Mouse (Mus musculus) thymus, adult 2 months (tissue): ENCODE measurements around the gene Rundc3a. TPM values are rescaled to one million over a fixed set of nuclear protein-coding genes. Genes with fewer than 3 reads are reported as not detected.

Experiments used
- DNase-seq: peaks from one replicate; pipeline ENCODE4 v3.0.0; 2021
- H3K27ac ChIP-seq: fragments of 200-500 bp; 2 replicates; pipeline ENCODE4 v1.5.1; 2012; ENCODE audit warnings: low read length, control low read depth; ENCODE audit not compliant: control insufficient read depth, insufficient read depth
- H3K27me3 ChIP-seq: fragments of 200-500 bp; 2 replicates; pipeline ENCODE4 v1.6.1; 2012; ENCODE audit warnings: mild to moderate bottlenecking, low read length, moderate library complexity, mixed read lengths; ENCODE audit not compliant: control insufficient read depth, insufficient read depth
- H3K36me3 ChIP-seq: fragments of 200-500 bp; 2 replicates; pipeline ENCODE4 v1.6.1; 2012; ENCODE audit warnings: mild to moderate bottlenecking, low read length, moderate library complexity; ENCODE audit not compliant: control insufficient read depth, insufficient read depth
- H3K4me1 ChIP-seq: fragments of 200-500 bp; replicated peaks from 2 replicates; pipeline ENCODE4 v1.6.1; 2012; ENCODE audit warnings: low read length; ENCODE audit not compliant: control insufficient read depth, insufficient read depth
- H3K4me3 ChIP-seq: fragments of 200-500 bp; 2 replicates; pipeline ENCODE4 v1.5.1; 2012; ENCODE audit warnings: mild to moderate bottlenecking, low read length, control low read depth, moderate library complexity; ENCODE audit not compliant: control insufficient read depth, insufficient read depth
- CTCF ChIP-seq: fragments of 200-500 bp; IDR thresholded peaks from 2 replicates; pipeline ENCODE4 v1.5.1; 2012; ENCODE audit warnings: mild to moderate bottlenecking, control low read depth, low read length, moderate library complexity, borderline replicate concordance; ENCODE audit not compliant: control insufficient read depth, poor library complexity, insufficient read depth; ENCODE audit errors: extremely low read depth
- POLR2A ChIP-seq: fragments of 200-500 bp; IDR thresholded peaks from 2 replicates; pipeline ENCODE4 v1.6.1; 2012; ENCODE audit warnings: mild to moderate bottlenecking, low read length, control low read depth, moderate library complexity; ENCODE audit not compliant: control insufficient read depth, poor library complexity, insufficient read depth; ENCODE audit errors: extremely low read depth
- WGBS: fragments of 180-500 bp; shearing (Covaris S2); methylation state at CpG from one replicate; pipeline ENCODE4 v1.1.7; 2018; 5-methylcytosine and 5-hydroxymethylcytosine counted together
- polyA plus RNA-seq: library from polyadenylated mRNA; depleted of rRNA; stranded (reverse); fragments of >200 nt; gene quantifications from 2 replicates; pipeline ENCODE4 v1.2.3, GENCODE M21; 2012

Gene Rundc3a
- polyA plus RNA-seq, 1 experiment = 8.1 TPM

DNA sequence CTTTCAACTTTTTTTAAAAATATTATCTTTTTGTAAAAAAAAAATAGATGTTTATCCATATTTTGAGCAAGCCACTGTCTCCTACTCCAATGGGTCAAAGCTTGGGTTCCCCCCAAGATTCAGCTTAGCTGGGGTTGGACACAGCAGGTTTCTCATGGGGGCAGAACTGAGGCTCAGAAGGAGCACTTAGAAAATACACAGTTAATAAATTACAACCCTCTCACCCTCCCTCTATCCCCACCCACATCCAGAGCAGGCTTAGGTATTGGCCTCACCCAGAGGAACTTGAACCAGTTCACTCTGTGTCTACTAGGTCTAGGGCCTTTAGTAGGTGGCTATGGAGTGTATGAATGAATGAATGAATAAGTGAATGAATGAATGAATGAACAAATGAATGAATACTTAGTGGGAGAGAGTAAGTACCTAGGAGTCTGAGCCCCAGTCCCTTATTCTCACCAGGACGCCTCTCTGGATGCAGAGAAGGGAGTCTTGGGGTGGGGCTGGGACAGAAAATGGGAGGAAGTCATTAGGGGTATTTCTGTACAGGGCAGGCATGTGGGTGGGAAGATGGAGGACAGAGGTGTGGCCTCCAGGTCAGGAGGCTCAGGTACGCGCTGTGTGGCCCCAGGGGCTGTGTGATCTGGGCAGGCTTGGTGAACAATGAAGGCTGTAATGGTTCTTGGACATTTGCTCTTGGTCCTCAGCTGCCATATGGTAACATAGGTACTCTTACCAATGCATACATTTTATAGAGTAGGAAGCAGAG, 43.8 kb upstream of the Rundc3a start:
- no peak overlapping the region for H3K27ac ChIP-seq
- no peak for DNase-seq
- 98% methylated on average over 3 of the region's 3 CpGs for WGBS

DNA sequence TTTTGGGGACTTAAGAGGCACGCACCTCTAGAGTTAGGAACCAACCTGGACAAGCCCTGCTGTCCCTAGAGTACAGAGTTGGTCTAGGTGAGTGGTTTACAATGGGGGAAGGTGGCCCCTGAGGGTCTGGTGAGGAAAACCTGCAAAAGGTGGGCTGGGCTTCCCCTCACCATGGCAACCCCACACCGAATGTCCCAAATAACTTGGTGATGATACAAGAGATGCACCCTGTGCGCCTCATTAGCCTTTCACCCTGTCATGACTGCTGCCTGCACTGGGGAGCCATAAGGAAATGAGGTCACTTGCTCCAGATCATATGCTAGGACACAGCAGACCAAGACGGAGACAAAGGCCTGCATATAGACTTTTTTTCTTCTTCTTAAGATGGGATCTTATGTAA, 42.8 kb upstream of the Rundc3a start:
- no peak for DNase-seq
- Histone ChIP-seq H3K27ac (no peak overlapping the region), H3K36me3 (no peaks in the 10 kb centered on the region), H3K4me3 (no peak overlapping the region), H3K4me1 (no peaks in the 10 kb centered on the region), H3K27me3 (no peaks in the 10 kb centered on the region)
- TF ChIP-seq CTCF (no peak), POLR2A (no peak)
- 95% methylated on average over 4 of the region's 4 CpGs for WGBS

More for the DNA sequence above, 43.8 kb upstream of the Rundc3a start:
- Histone ChIP-seq H3K4me1 (no peaks in the 10 kb centered on the region), H3K36me3 (no peaks in the 10 kb centered on the region), H3K4me3 (no peak overlapping the region), H3K27me3 (no peaks in the 10 kb centered on the region)
- TF ChIP-seq POLR2A = no peak
- TF ChIP-seq CTCF = no peak

DNA sequence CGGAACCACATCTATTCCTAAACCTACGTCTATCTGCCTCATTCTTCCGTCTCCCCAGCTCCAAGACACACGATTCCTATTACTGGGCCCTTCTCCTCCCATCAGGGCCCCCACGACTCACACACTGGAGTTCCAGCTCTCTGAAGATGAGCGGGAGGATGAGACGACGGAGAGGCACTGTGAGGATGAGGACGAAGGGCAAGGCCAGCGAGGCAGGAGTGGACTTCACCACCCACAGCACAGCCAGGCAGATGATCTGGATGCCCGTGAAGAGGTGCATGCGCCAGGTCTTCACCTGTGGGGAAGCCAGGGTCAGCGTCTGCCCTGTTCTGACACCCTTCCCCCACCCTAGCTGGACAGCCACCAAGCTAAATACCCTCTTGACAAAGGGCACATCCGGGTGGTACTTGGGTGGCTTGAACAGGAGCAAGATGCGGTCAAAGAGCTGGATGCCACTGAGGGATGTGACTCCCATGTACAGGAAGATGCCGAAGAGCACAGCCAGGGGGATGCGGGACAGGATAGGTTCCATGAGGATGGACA, 42.2 kb upstream of the Rundc3a start:
- TF ChIP-seq CTCF (no peak), POLR2A (no peak)
- Histone ChIP-seq H3K4me3 (no peak overlapping the region), H3K27ac (no peak overlapping the region), H3K4me1 (no peaks in the 10 kb centered on the region), H3K36me3 (no peaks in the 10 kb centered on the region), H3K27me3 (no peaks in the 10 kb centered on the region)
- WGBS = 91% methylated on average over 17 of the region's 17 CpGs
- no peak for DNase-seq

DNA sequence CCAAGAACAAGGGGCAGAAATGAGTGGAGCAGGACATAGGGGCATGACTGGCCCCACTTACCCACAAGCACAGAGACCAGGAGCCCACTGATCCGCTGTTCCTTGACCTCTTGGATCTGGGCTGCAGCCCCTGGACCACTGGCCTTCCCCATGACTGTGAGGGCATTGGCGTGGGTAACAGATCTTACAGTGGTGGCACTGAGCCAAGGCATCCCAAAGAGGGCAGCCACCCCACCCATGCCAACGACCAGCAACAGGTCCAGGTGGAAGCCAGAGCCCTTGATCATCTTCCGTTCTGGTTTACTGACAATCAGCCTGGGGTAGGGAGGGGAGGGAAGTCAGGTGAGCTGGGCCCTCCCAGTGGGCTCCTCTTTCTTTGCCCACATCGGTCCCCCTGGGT, 40.8 kb upstream of the Rundc3a start:
- H3K27me3 ChIP-seq = no peaks in the 10 kb centered on the region
- DNase-seq = no peak
- WGBS = 55% methylated on average over 5 of the region's 5 CpGs
- H3K4me3 ChIP-seq = no peak overlapping the region
- no peak overlapping the region for H3K27ac ChIP-seq
- H3K36me3 ChIP-seq = no peaks in the 10 kb centered on the region
- TF ChIP-seq POLR2A (no peak), CTCF (no peak)
- H3K4me1 ChIP-seq = no peaks in the 10 kb centered on the region

DNA sequence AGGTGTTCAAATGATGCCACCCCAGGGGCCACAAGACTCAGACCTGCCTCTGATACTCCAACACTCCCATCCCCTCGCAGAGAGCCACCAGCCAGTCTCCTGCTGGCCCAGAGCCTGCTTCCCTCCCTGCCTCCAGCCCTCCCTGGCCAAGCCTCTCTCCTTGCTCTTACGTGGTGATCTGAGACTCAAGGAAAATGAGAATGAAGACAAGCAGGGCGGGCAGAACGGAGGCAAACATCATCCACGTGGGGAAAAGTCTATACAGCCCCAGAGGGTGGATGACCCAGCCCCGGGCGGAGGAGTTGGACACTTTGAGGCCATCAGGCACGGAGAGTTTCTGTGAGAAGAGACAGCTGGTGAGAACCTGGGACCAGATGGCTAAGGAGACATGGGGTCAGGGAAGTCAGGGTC, 40.2 kb upstream of the Rundc3a start:
- Histone ChIP-seq H3K27me3 (no peaks in the 10 kb centered on the region), H3K4me3 (no peak overlapping the region), H3K27ac (no peak overlapping the region), H3K4me1 (no peaks in the 10 kb centered on the region), H3K36me3 (no peaks in the 10 kb centered on the region)
- TF ChIP-seq POLR2A (no peak), CTCF (no peak)
- no peak for DNase-seq
- 55% methylated on average over 8 of the region's 8 CpGs for WGBS

DNA sequence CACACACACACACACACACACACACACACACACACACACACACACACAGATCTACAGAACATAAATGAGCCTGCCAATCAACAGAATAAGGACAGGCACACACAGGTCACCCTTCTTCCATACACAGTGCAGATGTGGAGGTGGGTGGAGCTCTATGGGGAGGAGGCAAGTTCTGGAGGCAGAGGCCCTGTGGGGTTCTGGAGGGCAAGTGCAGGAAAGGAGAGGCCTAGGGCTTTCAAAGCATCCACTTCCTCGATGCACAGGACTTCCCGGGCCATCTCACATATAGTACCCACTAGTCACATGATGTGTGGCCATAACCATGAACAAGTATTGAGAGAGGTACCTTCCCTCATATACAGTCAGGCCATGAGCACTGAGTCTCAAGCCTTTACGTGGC, 37.7 kb upstream of the Rundc3a start:
- no peak for TF ChIP-seq CTCF
- no peak for TF ChIP-seq POLR2A

DNA sequence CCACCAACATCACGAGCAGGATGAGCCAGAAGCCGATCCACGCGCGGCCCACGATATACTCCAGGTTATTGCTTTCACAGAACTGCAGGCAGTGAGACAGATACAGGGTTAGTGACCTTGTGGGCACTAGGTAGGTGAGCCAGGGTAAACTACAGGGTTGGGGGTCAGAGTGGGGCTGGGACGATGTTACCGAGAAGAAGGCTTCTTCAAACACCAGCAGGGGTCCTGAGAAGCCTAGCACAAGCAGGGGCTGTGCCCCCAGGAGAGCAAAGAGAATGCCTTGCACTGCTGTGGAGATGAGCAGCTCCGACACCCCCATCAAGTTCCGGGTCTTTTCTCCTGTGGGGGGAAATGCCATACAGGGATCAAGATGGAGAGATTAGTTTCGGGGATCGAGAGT, 37.0 kb upstream of the Rundc3a start:
- H3K27ac ChIP-seq = no peak overlapping the region
- H3K4me1 ChIP-seq = no peaks in the 10 kb centered on the region
- H3K4me3 ChIP-seq = no peak overlapping the region
- TF ChIP-seq CTCF (no peak), POLR2A (no peak)
- H3K36me3 ChIP-seq = no peaks in the 10 kb centered on the region
- DNase-seq = no peak
- H3K27me3 ChIP-seq = no peaks in the 10 kb centered on the region; the same call in 1 of the 2 replicates
- 86% methylated on average over 12 of the region's 12 CpGs for WGBS

More for the DNA sequence above, 37.7 kb upstream of the Rundc3a start:
- no peaks in the 10 kb centered on the region; the same call in 1 of the 2 replicates for H3K27me3 ChIP-seq
- no peak for DNase-seq
- H3K27ac ChIP-seq = no peak overlapping the region
- H3K4me3 ChIP-seq = no peak overlapping the region
- H3K4me1 ChIP-seq = no peaks in the 10 kb centered on the region
- H3K36me3 ChIP-seq = no peaks in the 10 kb centered on the region
- WGBS = 56% methylated on average over 3 of the region's 3 CpGs
